Mouse (Mus musculus): ENCODE data around the gene Pabpc4.
A peak's percentile ranks its signal among the peaks of the same experiment; 100 is the strongest.
"Not testable (repeated sequence)": the region's sequence is repeated elsewhere in the genome, so short reads cannot be mapped to it uniquely, and the experiment has no call there.

The Pabpc4 gene

DNA sequence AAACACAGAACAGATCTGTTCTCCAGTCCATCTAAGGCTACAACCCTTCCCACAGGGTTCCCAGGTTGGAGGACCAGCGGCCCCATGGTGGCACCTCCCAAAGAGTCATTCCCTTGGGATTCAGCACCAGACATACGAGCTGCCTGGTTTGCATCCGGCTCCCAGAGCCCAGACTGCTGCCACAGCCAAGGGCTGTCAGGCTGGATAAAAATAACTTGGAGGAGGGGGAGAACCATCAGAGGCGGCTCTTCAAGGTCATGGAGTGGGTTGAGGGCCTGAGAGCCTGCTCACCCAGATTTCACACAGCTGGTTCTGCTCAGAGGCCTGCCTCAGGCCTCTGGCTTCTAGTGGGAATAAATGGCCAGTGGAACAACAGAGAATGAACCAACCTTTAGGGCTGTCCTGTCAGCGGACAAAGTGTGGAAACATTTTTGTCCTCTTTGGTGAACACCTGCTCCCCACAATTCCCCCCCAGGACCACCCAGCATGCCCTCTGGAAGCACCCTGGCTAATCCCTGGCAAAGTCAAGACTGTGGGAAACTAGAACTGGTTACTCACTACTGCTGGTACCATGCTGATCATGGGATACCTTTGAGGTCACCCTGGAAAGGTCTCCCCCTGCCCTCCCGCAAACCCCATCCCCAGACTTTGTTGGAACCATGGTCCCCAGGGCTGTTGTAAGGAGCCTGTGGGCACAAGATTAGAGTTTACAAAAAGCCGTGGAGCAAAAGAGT lies 14.8 kb upstream of the Pabpc4 start:
- DNase-seq (ENCODE audit: low spot score in 2 of 2): no peak

GRCm38 (mm10) chr4:123248971-123249567 lies 13.1 kb upstream of the Pabpc4 start:
- DNase-seq (ENCODE audit: low spot score in 2 of 2): no peak

DNA sequence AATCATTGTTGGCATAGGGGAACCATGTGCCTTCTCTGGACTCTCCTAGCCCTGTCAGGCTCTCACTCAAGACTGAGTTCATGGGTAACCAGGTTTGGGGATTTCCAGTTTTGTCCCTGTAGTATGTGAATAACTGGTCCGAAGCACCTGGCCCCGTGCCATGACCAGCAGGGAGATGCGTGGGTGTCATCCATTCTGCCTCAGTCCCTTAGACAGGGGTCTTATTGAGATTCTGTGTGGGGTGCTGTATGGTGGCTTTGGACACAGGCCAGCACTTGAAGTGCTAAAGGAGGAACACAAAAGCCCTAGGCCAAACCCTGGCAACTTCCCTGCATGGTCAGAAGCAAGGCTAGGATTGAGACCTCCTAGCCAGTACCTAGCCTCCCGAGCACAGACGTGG lies 9.9 kb upstream of the Pabpc4 start:
- no peak for DNase-seq (ENCODE audit: low spot score in 2 of 2)

DNA sequence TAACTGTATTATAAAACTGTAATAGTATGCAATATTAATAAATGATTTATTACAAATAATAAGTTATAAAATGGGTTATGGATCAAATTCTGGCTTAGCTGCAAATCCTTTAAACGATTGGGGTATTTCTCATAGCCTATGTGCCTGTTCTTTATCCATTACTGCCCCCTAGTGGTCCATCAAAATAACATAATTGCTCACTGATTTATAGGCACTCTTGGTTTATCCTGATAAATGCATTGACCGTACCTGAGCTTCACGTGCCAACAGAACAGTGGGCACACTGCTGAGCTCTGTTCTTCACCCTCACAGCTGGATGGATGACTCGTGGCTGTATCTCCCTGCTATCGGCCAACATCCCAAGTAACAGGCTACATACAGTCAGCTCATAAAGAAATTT lies 7.5 kb upstream of the Pabpc4 start:
- DNase-seq (ENCODE audit: low spot score in 2 of 2): no peak

DNA sequence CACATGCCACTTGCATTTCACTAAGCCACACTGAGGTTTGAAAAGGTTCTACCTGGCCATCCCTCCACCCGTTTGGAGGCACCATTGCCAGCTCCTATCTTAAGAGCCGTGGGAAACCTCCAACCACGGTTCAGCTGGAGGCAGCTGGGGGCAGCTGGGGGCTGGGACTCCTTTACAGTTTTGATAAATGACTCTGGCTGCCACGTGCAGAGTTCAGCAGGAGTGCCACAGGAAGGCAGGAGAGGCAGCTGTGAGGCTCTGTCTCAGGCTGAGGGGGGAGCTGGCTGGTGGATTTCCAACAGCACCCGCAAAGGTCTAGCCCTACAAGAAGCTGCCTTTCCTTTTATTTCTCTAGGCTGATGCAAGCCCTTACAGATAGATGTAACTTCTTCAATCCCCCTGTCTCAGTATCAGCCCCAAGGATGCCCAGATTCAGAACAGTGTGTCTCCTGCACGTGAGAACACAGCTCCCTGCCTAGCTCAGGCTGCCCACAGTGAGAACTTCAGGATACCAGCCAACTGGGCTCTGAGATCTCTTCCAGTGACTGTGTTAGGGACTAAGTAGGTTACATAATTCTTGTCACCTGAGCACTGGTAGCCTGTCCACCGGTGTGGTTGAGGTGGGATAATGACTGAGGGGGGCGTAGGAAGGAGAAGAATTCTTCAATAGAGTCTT lies 1.9 kb upstream of the Pabpc4 start:
- no peak for DNase-seq (ENCODE audit: low spot score in 2 of 2)

DNA sequence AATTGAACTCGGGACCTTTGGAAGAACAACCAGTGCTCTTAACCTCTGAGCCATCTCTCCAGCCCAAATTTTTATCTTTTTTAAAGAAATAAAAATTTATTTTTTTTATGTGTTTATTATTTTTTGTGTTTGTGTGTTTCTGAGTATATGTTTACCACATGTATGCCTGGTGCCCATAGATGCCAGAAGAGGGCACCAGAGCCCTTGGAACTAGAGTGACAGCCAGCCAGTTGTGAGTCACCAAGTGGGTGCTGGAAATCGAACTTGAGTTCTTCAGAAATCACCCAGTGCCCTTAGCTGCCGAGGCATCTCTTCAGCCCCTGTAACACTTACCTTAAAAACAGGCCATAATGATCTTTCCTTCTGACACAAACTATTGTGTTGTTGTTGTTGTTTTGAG lies 8.9 kb downstream of the Pabpc4 start:
- DNase-seq (ENCODE audit: low spot score in 2 of 2): no peak

GRCm38 (mm10) chr4:123280117-123280516 lies 18.0 kb downstream of the Pabpc4 start:
- DNase-seq (ENCODE audit: low spot score in 2 of 2): no peak

DNA sequence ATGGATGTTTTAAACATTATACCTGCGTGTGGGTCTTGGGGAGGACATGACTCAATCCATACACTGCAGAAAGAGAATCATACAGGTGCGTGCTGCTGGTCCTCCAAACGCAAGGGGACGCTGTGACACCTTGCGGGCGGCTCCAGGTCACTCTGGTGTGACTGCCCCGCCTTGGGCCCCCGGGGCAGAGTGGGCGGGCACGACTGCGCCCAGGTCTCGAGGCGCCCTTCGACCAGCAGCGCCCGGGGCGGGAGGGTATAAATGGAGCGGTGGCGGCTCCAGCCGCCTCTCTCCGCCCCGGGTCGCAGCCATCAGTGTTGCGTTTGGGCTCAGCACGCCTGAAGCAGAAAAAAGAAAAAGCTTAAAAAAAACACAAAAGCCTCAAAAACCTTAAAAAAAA lies 20.3 kb downstream of the Pabpc4 start:
- DNase-seq (ENCODE audit: low spot score in 2 of 2): peak; percentile 96 to 98

DNA sequence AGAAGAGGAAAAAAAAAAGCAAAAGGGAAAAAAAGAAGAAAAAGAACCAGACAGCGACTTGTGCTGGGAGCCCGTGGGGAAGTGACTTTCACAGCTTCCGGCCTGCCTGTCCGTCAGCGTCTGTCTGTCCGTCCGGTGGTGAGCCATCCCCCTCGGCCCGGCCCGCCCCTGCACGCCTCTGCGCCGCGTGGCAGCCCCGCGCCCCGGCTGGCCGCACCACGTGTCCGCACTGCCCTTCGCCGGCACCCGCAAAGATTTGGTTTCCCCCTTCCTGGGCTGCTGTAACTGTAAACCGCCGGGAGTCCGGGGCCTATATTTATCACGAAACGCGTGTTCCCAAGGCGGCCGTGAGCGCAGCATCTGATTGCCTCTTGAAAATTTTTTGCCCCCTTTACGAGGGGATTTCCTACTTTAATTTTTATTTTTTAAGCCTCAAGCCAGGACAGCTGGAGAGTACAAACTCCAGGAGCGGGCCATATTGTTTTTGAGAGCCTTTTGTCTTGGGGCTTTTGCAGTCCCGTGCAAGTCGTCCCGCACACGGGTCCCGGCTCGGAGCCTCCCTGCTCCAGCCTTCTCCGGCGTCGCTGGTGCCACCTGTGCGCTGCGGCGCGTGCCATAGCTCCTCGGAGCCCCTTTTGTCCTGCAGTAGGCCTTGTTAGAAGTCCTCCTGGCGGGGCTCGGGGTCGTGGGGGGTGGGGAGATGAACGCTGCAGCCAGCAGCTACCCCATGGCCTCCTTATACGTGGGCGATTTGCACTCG lies 20.9 kb downstream of the Pabpc4 start:
- not testable (repeated sequence) for DNase-seq (ENCODE audit: low spot score in 2 of 2)

- peak in 1 of 2 experiments; percentile 35 for DNase-seq (ENCODE audit: low spot score in 2 of 2)
Observed at GRCm38 (mm10) chr4:123283675-123284064, 21.5 kb downstream of the Pabpc4 start.

GRCm38 (mm10) chr4:123284731-123285624 lies 22.8 kb downstream of the Pabpc4 start:
- DNase-seq (ENCODE audit: low spot score in 2 of 2): peak in 1 of 2 experiments; percentile 40

GRCm38 (mm10) chr4:123286790-123287189 lies 24.6 kb downstream of the Pabpc4 start:
- DNase-seq (ENCODE audit: low spot score in 2 of 2): peak in 1 of 2 experiments; percentile 65

DNA sequence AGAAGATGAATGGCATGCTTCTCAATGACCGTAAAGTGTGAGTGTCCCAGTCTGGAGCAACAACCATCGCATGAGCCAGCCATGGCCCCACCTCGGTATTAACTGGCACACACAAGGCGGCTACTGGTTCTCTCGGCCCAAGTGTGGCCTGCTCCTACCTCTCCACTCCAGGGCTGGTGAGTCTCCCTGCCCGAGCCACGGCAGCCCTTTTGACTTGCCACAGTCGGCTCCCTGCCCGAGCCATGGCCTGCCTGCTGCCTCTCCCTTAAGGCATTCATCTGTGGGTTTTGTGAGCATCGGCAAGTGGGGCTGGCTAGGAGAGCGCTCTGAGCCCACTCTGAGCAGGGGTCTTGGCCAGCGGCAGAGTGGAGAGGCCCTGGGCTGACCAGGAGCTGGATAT lies 26.9 kb downstream of the Pabpc4 start:
- no peak for DNase-seq (ENCODE audit: low spot score in 2 of 2)

GRCm38 (mm10) chr4:123292390-123292789 lies 30.2 kb downstream of the Pabpc4 start:
- no peak for DNase-seq (ENCODE audit: low spot score in 2 of 2)

GRCm38 (mm10) chr4:123292989-123293388 lies 30.8 kb downstream of the Pabpc4 start:
- DNase-seq (ENCODE audit: low spot score in 2 of 2): peak in 1 of 2 experiments; percentile 55

DNA sequence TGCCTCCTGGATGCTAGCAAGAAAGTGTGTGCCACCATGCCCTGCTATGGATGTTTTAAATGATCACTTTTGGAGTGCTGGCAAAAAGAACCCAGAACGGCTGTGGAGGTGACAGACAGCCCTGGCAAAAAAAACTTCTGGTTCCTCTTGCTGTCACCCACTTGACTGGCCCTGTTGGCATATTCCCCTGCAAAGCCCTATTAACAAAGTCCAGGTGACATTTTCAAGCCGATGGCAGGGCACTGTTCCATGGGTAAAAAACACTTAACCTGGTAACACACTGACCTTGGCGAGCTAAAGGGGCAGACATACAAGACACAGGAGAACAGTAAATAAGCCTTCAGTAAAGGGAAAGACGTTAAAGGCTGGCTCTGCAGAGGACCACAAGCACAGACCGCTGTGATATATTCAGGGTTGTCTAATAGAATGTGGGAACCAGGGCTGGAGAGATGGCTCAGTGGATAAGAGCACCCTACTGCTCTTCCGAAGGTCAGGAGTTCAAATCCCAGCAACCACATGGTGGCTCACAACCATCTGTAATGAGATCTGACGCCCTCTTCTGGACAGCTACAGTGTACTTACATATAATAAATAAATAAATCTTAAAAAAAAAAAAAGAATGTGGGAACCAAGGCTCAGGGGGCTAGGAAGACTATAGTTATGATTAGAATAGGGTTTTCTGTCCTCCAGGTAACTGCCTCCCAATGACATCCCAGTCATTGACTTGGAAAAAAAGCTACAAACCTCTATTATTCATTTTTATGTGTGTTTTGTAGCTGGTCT lies 31.7 kb downstream of the Pabpc4 start:
- DNase-seq (ENCODE audit: low spot score in 2 of 2): no peak

DNA sequence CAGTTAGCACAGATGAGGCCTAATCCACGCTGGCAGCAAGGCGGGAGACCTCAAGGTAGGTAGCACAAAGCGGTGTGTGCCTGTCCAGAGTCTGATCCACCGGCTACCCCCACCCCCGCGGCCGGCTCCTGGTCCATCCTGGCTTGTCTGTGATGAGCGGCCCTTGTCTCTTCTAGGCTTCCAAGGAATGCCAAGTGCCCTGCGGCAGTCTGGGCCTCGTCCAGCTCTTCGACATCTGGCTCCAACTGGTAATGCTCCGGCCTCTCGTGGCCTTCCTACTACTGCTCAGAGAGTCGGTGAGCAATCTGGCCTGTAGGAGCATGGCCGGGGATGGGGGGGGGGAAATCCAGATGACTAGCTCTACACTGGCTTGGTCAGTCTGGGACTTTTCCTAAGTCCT lies 32.9 kb downstream of the Pabpc4 start:
- not testable (repeated sequence) for DNase-seq (ENCODE audit: low spot score in 2 of 2)

DNA sequence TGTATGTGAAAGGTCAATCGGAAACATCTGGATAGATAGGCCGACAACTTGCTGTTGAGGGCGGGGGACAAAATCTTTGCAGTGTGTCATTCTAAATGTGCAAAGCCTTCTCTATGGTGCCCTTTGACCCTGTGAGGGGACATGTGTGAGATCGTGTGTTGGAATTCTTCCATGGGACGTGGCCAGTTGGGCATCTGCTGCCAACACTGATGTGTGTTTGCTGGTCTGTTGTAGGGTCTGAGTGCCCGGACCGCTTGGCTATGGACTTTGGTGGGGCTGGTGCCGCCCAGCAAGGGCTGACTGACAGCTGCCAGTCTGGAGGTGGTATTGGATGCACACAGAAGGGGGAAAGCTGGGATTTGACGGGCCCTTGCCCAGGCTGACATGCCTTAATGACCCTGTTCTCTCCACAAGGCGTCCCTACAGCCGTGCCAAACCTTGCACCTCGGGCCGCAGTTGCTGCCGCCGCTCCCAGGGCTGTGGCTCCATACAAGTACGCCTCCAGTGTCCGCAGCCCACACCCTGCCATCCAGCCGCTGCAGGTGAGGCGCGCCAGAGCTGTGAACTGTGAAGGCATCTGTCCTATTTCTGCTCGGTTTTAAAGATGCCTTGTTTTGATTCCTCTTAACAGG lies 33.5 kb downstream of the Pabpc4 start:
- no peak for DNase-seq (ENCODE audit: low spot score in 2 of 2)

- no peak for DNase-seq (ENCODE audit: low spot score in 2 of 2)
Observed at GRCm38 (mm10) chr4:123296148-123296534, 34.0 kb downstream of the Pabpc4 start.

Measured in spleen, postnatal 4 days (tissue).